In genomic region chrX:8090346-8090953, GRCm38 (mm10) we compare ENCODE assay signal across 8 mouse cellular contexts. TPM values are rescaled to one million over a fixed set of nuclear protein-coding genes. Genes with fewer than 3 reads are reported as not detected.
DNase-seq lines count a peak whose midpoint lies in the region; ATAC-seq and TF ChIP-seq lines count a peak whose summit lies in the region.
"Had no signal": no experiment of that assay in that cellular context is flagged by ENCODE, and none has a peak within 500 bp of the region (broad histone marks: within the 10 kb centered on the region; RNA-seq: fewer than 3 reads in every experiment).

Was (minus strand) TSS chrX:8090498.

- peak within 1 kb of the TSS; percentile 58 for H3K9ac ChIP-seq in liver, embryonic 12.5 days
- H3K9ac ChIP-seq: forebrain, embryonic 13.5 days had no signal

- peak; percentile 68 for DNase-seq in T-cell, adult 2 months (ENCODE audit: low spot score)
- peak; percentile 23 for DNase-seq in spleen, adult 12 weeks (ENCODE audit: low spot score)
- no peak for DNase-seq in adrenal gland, adult 8-10 months
- DNase-seq in embryo, embryonic 9.5 days (ENCODE audit: extremely low spot score): no peak
- no peak for DNase-seq in kidney, adult 2 months

- peak within 1 kb of the TSS; percentile 61 for H3K4me2 ChIP-seq in liver, embryonic 12.5 days
- H3K4me2 ChIP-seq: forebrain, embryonic 13.5 days had no signal

- TF ChIP-seq CTCF in kidney, adult 2 months (conservative IDR thresholded peaks at IDR 0.05; ENCODE audit: insufficient read depth, insufficient read length, low read depth, low read length): no peak

- peaks cover 14% of the 10 kb centered on the region for H3K4me1 ChIP-seq in liver, embryonic 12.5 days
- H3K4me1 ChIP-seq in kidney, adult 2 months (ENCODE audit: control insufficient read depth, insufficient read depth, low read length): no peaks in the 10 kb centered on the region
- H3K4me1 ChIP-seq: forebrain, embryonic 13.5 days had no signal

- no peaks in the 10 kb centered on the region for H3K9me3 ChIP-seq in liver, embryonic 12.5 days (replicated peaks)
- H3K9me3 ChIP-seq: forebrain, embryonic 13.5 days had no signal

- H3K36me3 ChIP-seq in liver, embryonic 12.5 days: no peaks in the 10 kb centered on the region
- no peaks in the 10 kb centered on the region for H3K36me3 ChIP-seq in kidney, adult 2 months (ENCODE audit: control insufficient read depth, insufficient read depth, low read length)

- ATAC-seq in CD4-positive, CD25-positive, alpha-beta regulatory T cell, adult 4 months: peak; percentile 99
- ATAC-seq in liver, embryonic 12.5 days: peak; percentile 68
- ATAC-seq: forebrain, embryonic 13.5 days had no signal

- no peak for TF ChIP-seq POLR2A in kidney, adult 2 months (IDR thresholded peaks at IDR 0.05; ENCODE audit: low read depth, low read length)

- H3K27me3 ChIP-seq in liver, embryonic 12.5 days (replicated peaks): no peaks in the 10 kb centered on the region
- H3K27me3 ChIP-seq in kidney, adult 2 months (replicated peaks; ENCODE audit: control insufficient read depth, insufficient read depth, low read length): no peaks in the 10 kb centered on the region
- H3K27me3 ChIP-seq: forebrain, embryonic 13.5 days had no signal

- peak within 1 kb of the TSS; percentile 47 for H3K4me3 ChIP-seq in liver, embryonic 12.5 days
- no peak within 1 kb of the TSS for H3K4me3 ChIP-seq in kidney, adult 2 months (ENCODE audit: insufficient read depth, low read depth, low read length)
- H3K4me3 ChIP-seq: forebrain, embryonic 13.5 days had no signal

- WGBS in liver, embryonic 12.5 days (ENCODE audit: insufficient replicate concordance): 39% methylated on average over 14 of the region's 14 CpGs
- WGBS in kidney, adult 2 months: 86% methylated on average over 14 of the region's 14 CpGs

- H3K27ac ChIP-seq in liver, embryonic 12.5 days: peak within 1 kb of the TSS; percentile 69
- no peak within 1 kb of the TSS for H3K27ac ChIP-seq in kidney, adult 2 months (ENCODE audit: insufficient read depth, low read depth, low read length)
- H3K27ac ChIP-seq: forebrain, embryonic 13.5 days had no signal

RNA-seq across cellular contexts. Expression of gene Was, which starts in this region (rescaled TPM):
- polyA plus RNA-seq in CD4-positive, CD25-positive, alpha-beta regulatory T cell, adult 4 months (2017; shearing (Covaris generic)): 10 to 100 TPM; 13.9 to 22.0 TPM
- 3.2 and 3.5 TPM in 2 replicates for polyA plus RNA-seq in liver, embryonic 12.5 days (2016; fragmentation: Nextera tagmentation; extraction: Ambion mirVana)
- total RNA-seq in adrenal gland, adult 8-10 months (2022): 1 to 10 TPM; 1.8 to 3.7 (median 3.2) TPM
- polyA plus RNA-seq in kidney, adult 2 months (2012; rRNA removed): 1.4 and 3.4 TPM in 2 replicates
- polyA plus RNA-seq: forebrain, embryonic 13.5 days had no signal

Comparison
In these comparisons a context has a peak if more than half of its experiments do, and no peak if none do; other contexts are left out.
1. DNase-seq: peak in T-cell, adult 2 months (single experiment) and spleen, adult 12 weeks (single experiment); none in adrenal gland, adult 8-10 months (single experiment), embryo, embryonic 9.5 days (single experiment) and kidney, adult 2 months (single experiment).